30 mouse cellular contexts compared by ENCODE assay signal in genomic region chr1:83067205-83067604, GRCm38 (mm10). TPM values are rescaled to one million over a fixed set of nuclear protein-coding genes. Genes with fewer than 3 reads are reported as not detected.
A peak's percentile ranks its signal among the peaks of the same experiment; 100 is the strongest.
DNase-seq lines count a peak whose midpoint lies in the region; ATAC-seq and TF ChIP-seq lines count a peak whose summit lies in the region.
"Had no signal": no experiment of that assay in that cellular context is flagged by ENCODE, and none has a peak within 500 bp of the region (broad histone marks: within the 10 kb centered on the region; RNA-seq: fewer than 3 reads in every experiment).

No protein-coding gene starts in this region.

- DNase-seq in forebrain, embryonic 14.5 days (ENCODE audit: low spot score): peak; percentile 8
- peak; percentile 7 to 9 for DNase-seq in layer of hippocampus, adult 18-20 months (ENCODE audit: low spot score in 2 of 2)
- no peak for DNase-seq in layer of hippocampus, adult 9-10 months (ENCODE audit: low spot score)
- DNase-seq in right cerebral cortex, postnatal 10 days (ENCODE audit: low spot score in 2 of 2): peak; percentile 26 to 42
- no peak for DNase-seq in right cerebral cortex, postnatal 25 days
- DNase-seq: adrenal gland, postnatal 14 days; cerebellum, adult 11 months; cerebellum, adult 8-10 months; cerebellum, postnatal 36 days; embryo, embryonic 11 days; gastrocnemius, postnatal 14 days; heart, adult 2 months; heart, postnatal 36 days had no signal

- H3K9me3 ChIP-seq in forebrain, embryonic 14.5 days (replicated peaks; ENCODE audit: control insufficient read depth, low read length): no peaks in the 10 kb centered on the region
- H3K9me3 ChIP-seq in forebrain, embryonic 16.5 days (ENCODE audit: control insufficient read depth, low read length): no peaks in the 10 kb centered on the region
- H3K9me3 ChIP-seq: embryonic facial prominence, embryonic 15.5 days; forebrain, embryonic 10.5 days; heart, embryonic 12.5 days had no signal

- H3K4me3 ChIP-seq in forebrain, embryonic 14.5 days (ENCODE audit: low read depth, low read length): no peak overlapping the region
- no peak overlapping the region for H3K4me3 ChIP-seq in forebrain, embryonic 16.5 days (replicated peaks; ENCODE audit: low read length)
- H3K4me3 ChIP-seq in cortical plate, adult 2 months (ENCODE audit: insufficient read depth, low read length): 0 out of 2 replicates have a peak overlapping the region, but pooled peaks have one; percentile 4
- H3K4me3 ChIP-seq: embryonic facial prominence, embryonic 15.5 days; erythroblast, embryonic 14.5 days; forebrain, embryonic 10.5 days; heart, adult 2 months; heart, embryonic 12.5 days had no signal

- 82% methylated on average over 10 of the region's 10 CpGs for WGBS in forebrain, embryonic 14.5 days
- WGBS in forebrain, embryonic 16.5 days: 78% methylated on average over 10 of the region's 10 CpGs

- H3K4me1 ChIP-seq in forebrain, embryonic 14.5 days (ENCODE audit: control insufficient read depth, insufficient read depth, low read length): no peaks in the 10 kb centered on the region
- no peaks in the 10 kb centered on the region for H3K4me1 ChIP-seq in forebrain, embryonic 16.5 days (replicated peaks; ENCODE audit: control insufficient read depth, insufficient read depth, low read length)
- no peaks in the 10 kb centered on the region; the same call in 1 of the 2 replicates for H3K4me1 ChIP-seq in cortical plate, adult 2 months (ENCODE audit: control insufficient read depth, insufficient read depth, low read length)
- H3K4me1 ChIP-seq: embryonic facial prominence, embryonic 15.5 days; forebrain, embryonic 10.5 days; heart, embryonic 12.5 days had no signal

- TF ChIP-seq CTCF in cortical plate, adult 2 months (IDR thresholded peaks at IDR 0.05; ENCODE audit: extremely low read depth, insufficient read depth, low read length): no peak

- H3K36me3 ChIP-seq in forebrain, embryonic 14.5 days (ENCODE audit: control insufficient read depth, insufficient read depth, low read length): no peaks in the 10 kb centered on the region
- H3K36me3 ChIP-seq in forebrain, embryonic 16.5 days (ENCODE audit: control insufficient read depth, insufficient read depth): no peaks in the 10 kb centered on the region
- H3K36me3 ChIP-seq: embryonic facial prominence, embryonic 15.5 days; forebrain, embryonic 10.5 days; heart, embryonic 12.5 days had no signal

- no peak for TF ChIP-seq POLR2A in cortical plate, adult 2 months (IDR thresholded peaks at IDR 0.05; ENCODE audit: extremely low read depth, insufficient read depth, low read length)

- no peak overlapping the region for H3K9ac ChIP-seq in forebrain, embryonic 14.5 days (ENCODE audit: low read length)
- no peak overlapping the region for H3K9ac ChIP-seq in forebrain, embryonic 16.5 days (replicated peaks; ENCODE audit: low read depth, low read length)
- H3K9ac ChIP-seq: embryonic facial prominence, embryonic 15.5 days; heart, embryonic 12.5 days had no signal

- no peak for ATAC-seq in forebrain, embryonic 14.5 days
- no peak for ATAC-seq in forebrain, embryonic 16.5 days
- ATAC-seq: activated CD4-positive, CD25-positive, alpha-beta regulatory T cell, adult 4 months; hindbrain, embryonic 16.5 days; inflammation-experienced regulatory T-cells, adult 6 months; intestine, postnatal 0 days; Patski had no signal

- no peak overlapping the region for H3K27ac ChIP-seq in forebrain, embryonic 14.5 days (ENCODE audit: low read depth, low read length)
- no peak overlapping the region for H3K27ac ChIP-seq in forebrain, embryonic 16.5 days (ENCODE audit: low read length)
- no peak overlapping the region for H3K27ac ChIP-seq in cortical plate, adult 2 months (ENCODE audit: insufficient read depth, low read length)
- H3K27ac ChIP-seq: embryonic facial prominence, embryonic 15.5 days; forebrain, embryonic 10.5 days; heart, adult 2 months had no signal

- H3K4me2 ChIP-seq in forebrain, embryonic 14.5 days (ENCODE audit: low read length): no peak overlapping the region
- no peak overlapping the region for H3K4me2 ChIP-seq in forebrain, embryonic 16.5 days (ENCODE audit: low read length)
- H3K4me2 ChIP-seq: embryonic facial prominence, embryonic 15.5 days; heart, embryonic 12.5 days had no signal

- H3K27me3 ChIP-seq in forebrain, embryonic 14.5 days (replicated peaks; ENCODE audit: control insufficient read depth, insufficient read depth, low read length): no peaks in the 10 kb centered on the region
- H3K27me3 ChIP-seq in forebrain, embryonic 16.5 days (replicated peaks; ENCODE audit: control insufficient read depth, insufficient read depth, low read length): no peaks in the 10 kb centered on the region
- H3K27me3 ChIP-seq: CH12.LX; embryonic facial prominence, embryonic 15.5 days; heart, embryonic 12.5 days; Patski had no signal

RNA-seq across cellular contexts. Expression of gene Krtap28-13, which starts 6.5 kb away (rescaled TPM):
- not detected in 2 replicates for polyA plus RNA-seq in forebrain, embryonic 14.5 days (2014; fragmentation: Nextera tagmentation; extraction: Ambion mirVana)
- polyA plus RNA-seq in forebrain, embryonic 16.5 days (2015; fragmentation: Nextera tagmentation; extraction: Ambion mirVana): not detected in 2 replicates
- total RNA-seq in layer of hippocampus, adult 18-20 months (2021): not detected
- 0.30 TPM in 1 of 2 replicates, not detected in the other for polyA plus RNA-seq in cortical plate, adult 2 months (2012; rRNA removed)
- total RNA-seq: adrenal gland, adult 18-20 months; adrenal gland, postnatal 14 days; CH12.LX; gastrocnemius, postnatal 14 days; heart, adult 2 months; heart, postnatal 36 days had no signal
- polyA plus RNA-seq: activated CD4-positive, CD25-positive, alpha-beta regulatory T cell, adult 4 months; embryonic facial prominence, embryonic 11.5 days; erythroblast, embryonic 14.5 days; forebrain, embryonic 10.5 days; gonadal fat pad, adult 2 months; heart, adult 2 months; heart, embryonic 12.5 days; heart, embryonic 16.5 days; hindbrain, embryonic 11.5 days; hindbrain, embryonic 16.5 days; inflammation-experienced regulatory T-cells, adult 6 months; Patski had no signal

RNA-seq across cellular contexts. Expression of gene A030005K14Rik, which starts 8.0 kb away (rescaled TPM):
- polyA plus RNA-seq in forebrain, embryonic 14.5 days (2014; fragmentation: Nextera tagmentation; extraction: Ambion mirVana): not detected in 2 replicates
- polyA plus RNA-seq in forebrain, embryonic 16.5 days (2015; fragmentation: Nextera tagmentation; extraction: Ambion mirVana): not detected in 2 replicates
- not detected for total RNA-seq in layer of hippocampus, adult 18-20 months (2021)
- polyA plus RNA-seq in cortical plate, adult 2 months (2012; rRNA removed): not detected in 2 replicates
- total RNA-seq: adrenal gland, adult 18-20 months; adrenal gland, postnatal 14 days; CH12.LX; gastrocnemius, postnatal 14 days; heart, adult 2 months; heart, postnatal 36 days had no signal
- polyA plus RNA-seq: activated CD4-positive, CD25-positive, alpha-beta regulatory T cell, adult 4 months; embryonic facial prominence, embryonic 11.5 days; erythroblast, embryonic 14.5 days; forebrain, embryonic 10.5 days; gonadal fat pad, adult 2 months; heart, adult 2 months; heart, embryonic 12.5 days; heart, embryonic 16.5 days; hindbrain, embryonic 11.5 days; hindbrain, embryonic 16.5 days; inflammation-experienced regulatory T-cells, adult 6 months; intestine, postnatal 0 days; Patski had no signal

RNA-seq across cellular contexts. Expression of gene Gm47969, which starts 22.5 kb away (rescaled TPM):
- polyA plus RNA-seq in forebrain, embryonic 14.5 days (2014; fragmentation: Nextera tagmentation; extraction: Ambion mirVana): not detected in 2 replicates
- polyA plus RNA-seq in forebrain, embryonic 16.5 days (2015; fragmentation: Nextera tagmentation; extraction: Ambion mirVana): not detected in 2 replicates
- total RNA-seq in layer of hippocampus, adult 18-20 months (2021): not detected
- polyA plus RNA-seq in cortical plate, adult 2 months (2012; rRNA removed): 0.09 TPM in 1 of 2 replicates, not detected in the other
- total RNA-seq: adrenal gland, adult 18-20 months; adrenal gland, postnatal 14 days; CH12.LX; gastrocnemius, postnatal 14 days; heart, adult 2 months; heart, postnatal 36 days had no signal
- polyA plus RNA-seq: activated CD4-positive, CD25-positive, alpha-beta regulatory T cell, adult 4 months; embryonic facial prominence, embryonic 11.5 days; erythroblast, embryonic 14.5 days; forebrain, embryonic 10.5 days; gonadal fat pad, adult 2 months; heart, adult 2 months; heart, embryonic 12.5 days; heart, embryonic 16.5 days; hindbrain, embryonic 11.5 days; hindbrain, embryonic 16.5 days; inflammation-experienced regulatory T-cells, adult 6 months; intestine, postnatal 0 days; Patski had no signal

RNA-seq across cellular contexts. Expression of gene Krtap28-10, which starts 24.9 kb away (rescaled TPM):
- polyA plus RNA-seq in forebrain, embryonic 14.5 days (2014; fragmentation: Nextera tagmentation; extraction: Ambion mirVana): not detected in 2 replicates
- polyA plus RNA-seq in forebrain, embryonic 16.5 days (2015; fragmentation: Nextera tagmentation; extraction: Ambion mirVana): not detected in 2 replicates
- not detected for total RNA-seq in layer of hippocampus, adult 18-20 months (2021)
- polyA plus RNA-seq in cortical plate, adult 2 months (2012; rRNA removed): not detected in 2 replicates
- total RNA-seq: adrenal gland, adult 18-20 months; adrenal gland, postnatal 14 days; CH12.LX; gastrocnemius, postnatal 14 days; heart, adult 2 months; heart, postnatal 36 days had no signal
- polyA plus RNA-seq: activated CD4-positive, CD25-positive, alpha-beta regulatory T cell, adult 4 months; embryonic facial prominence, embryonic 11.5 days; erythroblast, embryonic 14.5 days; forebrain, embryonic 10.5 days; gonadal fat pad, adult 2 months; heart, adult 2 months; heart, embryonic 12.5 days; heart, embryonic 16.5 days; hindbrain, embryonic 11.5 days; hindbrain, embryonic 16.5 days; inflammation-experienced regulatory T-cells, adult 6 months; intestine, postnatal 0 days; Patski had no signal

RNA-seq across cellular contexts. Expression of gene Slc19a3, which starts 29.0 kb away (rescaled TPM):
- 0.57 and 0.75 TPM in 2 replicates for polyA plus RNA-seq in forebrain, embryonic 14.5 days (2014; fragmentation: Nextera tagmentation; extraction: Ambion mirVana)
- 1.2 TPM in 2 replicates for polyA plus RNA-seq in forebrain, embryonic 16.5 days (2015; fragmentation: Nextera tagmentation; extraction: Ambion mirVana)
- 1 to 10 TPM; 1.8 to 1.9 TPM for total RNA-seq in layer of hippocampus, adult 18-20 months (2021)
- polyA plus RNA-seq in cortical plate, adult 2 months (2012; rRNA removed): 3.9 and 5.2 TPM in 2 replicates
- total RNA-seq: adrenal gland, postnatal 14 days; gastrocnemius, postnatal 14 days had no signal
- polyA plus RNA-seq: activated CD4-positive, CD25-positive, alpha-beta regulatory T cell, adult 4 months; erythroblast, embryonic 14.5 days; inflammation-experienced regulatory T-cells, adult 6 months had no signal

Comparison
In these comparisons a context has a peak if more than half of its experiments do, and no peak if none do; other contexts are left out.
1. DNase-seq: peak in forebrain, embryonic 14.5 days (single experiment), layer of hippocampus, adult 18-20 months (2 of 2) and right cerebral cortex, postnatal 10 days (2 of 2); none in layer of hippocampus, adult 9-10 months (single experiment) and right cerebral cortex, postnatal 25 days (single experiment).